Mouse (Mus musculus) erythroblast, embryonic 14.5 days (primary cell): ENCODE measurements around the gene Nfatc2ip.

Source experiments
- GATA1 ChIP-seq: IDR thresholded peaks from 2 replicates; pipeline ENCODE4 v1.6.1; 2012; ENCODE audit warnings: low read length, inconsistent platforms, mixed read lengths
- TAL1 ChIP-seq: IDR thresholded peaks from 3 replicates; pipeline ENCODE4 v1.6.1; 2012; ENCODE audit warnings: low read length, inconsistent platforms, mixed read lengths

GRCm38 (mm10) chr7:126440134-126440533, 43.6 kb upstream of the Nfatc2ip start:
- TF ChIP-seq TAL1 (no peak), GATA1 (no peak)
